Mouse (Mus musculus): Measurements from ENCODE around the gene Rapgef4. TPM values are rescaled to one million over a fixed set of nuclear protein-coding genes. Genes with fewer than 3 reads are reported as not detected.

Rapgef4 gene
- polyA plus RNA-seq, 1 experiment, result 8.1 TPM

DNA sequence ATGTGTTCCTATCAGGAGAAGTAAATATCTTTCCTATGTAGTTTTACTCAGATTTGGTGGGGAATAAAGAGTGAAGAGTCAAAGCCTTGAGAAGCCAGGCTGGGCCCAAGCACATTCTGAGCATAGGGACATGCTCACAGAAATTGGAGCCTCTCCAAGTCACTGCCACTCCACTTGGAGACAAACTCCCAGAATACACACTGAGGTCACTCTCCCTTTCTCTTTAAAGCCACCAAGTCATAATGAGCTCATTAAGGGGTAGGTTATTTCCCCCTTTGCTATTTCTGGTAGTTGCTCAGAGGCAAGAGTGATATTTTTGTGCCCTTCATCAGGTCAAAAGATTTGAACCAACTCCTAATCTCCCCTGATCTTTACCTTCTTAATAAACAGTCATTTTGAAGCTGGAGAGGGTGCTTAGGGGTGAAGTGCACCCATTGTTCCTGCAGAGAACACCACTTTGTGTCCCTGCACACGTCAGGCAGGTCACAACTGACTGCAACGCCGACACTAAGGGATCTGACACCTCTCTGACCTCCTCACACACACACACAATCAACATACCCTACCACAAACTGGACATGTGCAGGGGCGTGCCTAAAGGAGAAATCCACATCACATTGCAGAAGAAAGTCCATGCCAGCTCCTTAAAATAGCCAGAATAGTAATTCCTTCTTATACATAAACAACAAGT, 288.8 kb downstream of the Rapgef4 start:
- no peaks in the 10 kb centered on the region for H3K36me3 ChIP-seq (ENCODE audit: control insufficient read depth, insufficient read depth, low read length)
- no peak overlapping the region for H3K27ac ChIP-seq (ENCODE audit: control insufficient read depth, insufficient read depth, low read depth, low read length)
- no peak overlapping the region for H3K4me3 ChIP-seq (ENCODE audit: control insufficient read depth, low read depth, low read length)
- no peaks in the 10 kb centered on the region for H3K4me1 ChIP-seq (ENCODE audit: control insufficient read depth, insufficient read depth, low read length)
- no peak for TF ChIP-seq CTCF (IDR thresholded peaks at IDR 0.05; ENCODE audit: control insufficient read depth, insufficient read depth, insufficient replicate concordance, low read depth, low read length)
- TF ChIP-seq POLR2A (IDR thresholded peaks at IDR 0.05; ENCODE audit: control insufficient read depth, low read depth, low read length), result no peak
- no peaks in the 10 kb centered on the region for H3K27me3 ChIP-seq (ENCODE audit: control insufficient read depth, insufficient read depth, low read length)

GRCm38 (mm10) chr2:72278247-72278873, 297.3 kb downstream of the Rapgef4 start:
- Histone ChIP-seq H3K4me3 (ENCODE audit: control insufficient read depth, low read depth, low read length) (no peak overlapping the region), H3K27ac (ENCODE audit: control insufficient read depth, insufficient read depth, low read depth, low read length) (no peak overlapping the region), H3K27me3 (ENCODE audit: control insufficient read depth, insufficient read depth, low read length) (no peaks in the 10 kb centered on the region), H3K4me1 (ENCODE audit: control insufficient read depth, insufficient read depth, low read length) (peaks cover 5% of the 10 kb centered on the region; the same call in 1 of the 2 replicates), H3K36me3 (ENCODE audit: control insufficient read depth, insufficient read depth, low read length) (no peaks in the 10 kb centered on the region)
- no peak for TF ChIP-seq POLR2A (IDR thresholded peaks at IDR 0.05; ENCODE audit: control insufficient read depth, low read depth, low read length)
- no peak for TF ChIP-seq CTCF (IDR thresholded peaks at IDR 0.05; ENCODE audit: control insufficient read depth, insufficient read depth, insufficient replicate concordance, low read depth, low read length)

- no peaks in the 10 kb centered on the region for H3K27me3 ChIP-seq (ENCODE audit: control insufficient read depth, insufficient read depth, low read length)
- H3K36me3 ChIP-seq (ENCODE audit: control insufficient read depth, insufficient read depth, low read length), result no peaks in the 10 kb centered on the region
- H3K4me1 ChIP-seq (ENCODE audit: control insufficient read depth, insufficient read depth, low read length), result peaks cover 5% of the 10 kb centered on the region; the same call in 1 of the 2 replicates
- H3K27ac ChIP-seq (ENCODE audit: control insufficient read depth, insufficient read depth, low read depth, low read length), result no peak overlapping the region
- no peak overlapping the region for H3K4me3 ChIP-seq (ENCODE audit: control insufficient read depth, low read depth, low read length)
- TF ChIP-seq CTCF (IDR thresholded peaks at IDR 0.05; ENCODE audit: control insufficient read depth, insufficient read depth, insufficient replicate concordance, low read depth, low read length) (no peak), POLR2A (IDR thresholded peaks at IDR 0.05; ENCODE audit: control insufficient read depth, low read depth, low read length) (no peak)
Observed at GRCm38 (mm10) chr2:72280524-72280923, 299.5 kb downstream of the Rapgef4 start.

DNA sequence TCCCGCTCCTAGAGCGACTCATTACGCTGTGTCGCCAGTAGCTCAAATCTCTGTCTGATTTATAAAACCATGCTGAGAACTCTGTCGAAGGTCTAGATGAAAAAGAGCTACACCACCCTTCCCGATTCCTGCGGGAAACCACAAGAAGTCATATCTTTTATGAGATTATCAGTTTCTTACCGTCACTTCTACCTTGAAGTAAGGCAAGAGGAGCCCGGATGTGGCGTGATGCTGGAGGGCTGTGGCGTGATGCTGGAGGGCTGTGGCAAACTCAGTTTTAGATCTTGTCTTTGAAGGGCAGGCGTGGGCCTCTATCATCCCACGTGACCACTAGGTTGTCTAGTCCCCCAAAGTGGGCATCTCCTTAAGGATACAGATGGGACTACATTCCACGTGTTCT, 300.9 kb downstream of the Rapgef4 start:
- Histone ChIP-seq H3K27ac (ENCODE audit: control insufficient read depth, insufficient read depth, low read depth, low read length) (no peak overlapping the region), H3K4me3 (ENCODE audit: control insufficient read depth, low read depth, low read length) (peak overlapping the region; percentile 2; the same call in 1 of the 2 replicates), H3K4me1 (ENCODE audit: control insufficient read depth, insufficient read depth, low read length) (peaks cover 8% of the 10 kb centered on the region), H3K36me3 (ENCODE audit: control insufficient read depth, insufficient read depth, low read length) (no peaks in the 10 kb centered on the region), H3K27me3 (ENCODE audit: control insufficient read depth, insufficient read depth, low read length) (no peaks in the 10 kb centered on the region)
- TF ChIP-seq POLR2A (IDR thresholded peaks at IDR 0.05; ENCODE audit: control insufficient read depth, low read depth, low read length) (no peak), CTCF (IDR thresholded peaks at IDR 0.05; ENCODE audit: control insufficient read depth, insufficient read depth, insufficient replicate concordance, low read depth, low read length) (no peak)

- no peak for TF ChIP-seq CTCF (IDR thresholded peaks at IDR 0.05; ENCODE audit: control insufficient read depth, insufficient read depth, insufficient replicate concordance, low read depth, low read length)
- no peak for TF ChIP-seq POLR2A (IDR thresholded peaks at IDR 0.05; ENCODE audit: control insufficient read depth, low read depth, low read length)
- H3K27me3 ChIP-seq (ENCODE audit: control insufficient read depth, insufficient read depth, low read length), result no peaks in the 10 kb centered on the region
Observed at GRCm38 (mm10) chr2:72282733-72283132, 301.7 kb downstream of the Rapgef4 start.

DNA sequence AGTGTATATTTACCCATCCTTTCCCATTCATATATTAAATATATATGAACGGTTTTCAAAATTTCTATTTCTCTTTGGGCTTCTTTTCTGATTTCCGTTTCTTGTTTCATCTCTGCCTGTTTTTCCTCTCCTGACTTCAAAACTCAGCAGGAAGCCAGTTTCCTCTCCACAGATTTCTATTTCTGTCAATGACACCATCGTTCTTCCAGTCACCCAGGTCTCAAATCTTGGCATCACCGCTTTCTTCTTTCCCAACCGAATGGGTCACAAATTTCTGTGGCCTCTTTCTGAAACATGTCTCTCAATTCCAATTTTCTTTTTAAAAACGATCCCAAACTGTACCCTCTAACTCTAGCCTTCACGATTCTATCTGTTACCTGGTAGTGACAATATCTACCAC, 303.6 kb downstream of the Rapgef4 start:
- H3K36me3 ChIP-seq (ENCODE audit: control insufficient read depth, insufficient read depth, low read length), result no peaks in the 10 kb centered on the region
- TF ChIP-seq POLR2A (IDR thresholded peaks at IDR 0.05; ENCODE audit: control insufficient read depth, low read depth, low read length) (no peak), CTCF (IDR thresholded peaks at IDR 0.05; ENCODE audit: control insufficient read depth, insufficient read depth, insufficient replicate concordance, low read depth, low read length) (no peak)
- no peak overlapping the region for H3K27ac ChIP-seq (ENCODE audit: control insufficient read depth, insufficient read depth, low read depth, low read length)

More at GRCm38 (mm10) chr2:72282733-72283132, 301.7 kb downstream of the Rapgef4 start:
- Histone ChIP-seq H3K27ac (ENCODE audit: control insufficient read depth, insufficient read depth, low read depth, low read length) (no peak overlapping the region), H3K36me3 (ENCODE audit: control insufficient read depth, insufficient read depth, low read length) (no peaks in the 10 kb centered on the region), H3K4me1 (ENCODE audit: control insufficient read depth, insufficient read depth, low read length) (peaks cover 8% of the 10 kb centered on the region), H3K4me3 (ENCODE audit: control insufficient read depth, low read depth, low read length) (no peak overlapping the region)

GRCm38 (mm10) chr2:72285256-72285887, 304.3 kb downstream of the Rapgef4 start, which contains the start of gene Map3k20:
Map3k20 (plus strand) TSS chr2:72285637.
- Histone ChIP-seq H3K36me3 (ENCODE audit: control insufficient read depth, insufficient read depth, low read length) (no peaks in the 10 kb centered on the region), H3K27me3 (ENCODE audit: control insufficient read depth, insufficient read depth, low read length) (no peaks in the 10 kb centered on the region), H3K4me3 (ENCODE audit: control insufficient read depth, low read depth, low read length) (peak within 1 kb of the TSS; percentile 90), H3K27ac (ENCODE audit: control insufficient read depth, insufficient read depth, low read depth, low read length) (peak within 1 kb of the TSS; percentile 54), H3K4me1 (ENCODE audit: control insufficient read depth, insufficient read depth, low read length) (peaks cover 8% of the 10 kb centered on the region)
- TF ChIP-seq POLR2A (IDR thresholded peaks at IDR 0.05; ENCODE audit: control insufficient read depth, low read depth, low read length), result peak; percentile 31; the same call in 1 of the 2 replicates
- no peak for TF ChIP-seq CTCF (IDR thresholded peaks at IDR 0.05; ENCODE audit: control insufficient read depth, insufficient read depth, insufficient replicate concordance, low read depth, low read length)

More for the DNA sequence above, 303.6 kb downstream of the Rapgef4 start:
- Histone ChIP-seq H3K4me3 (ENCODE audit: control insufficient read depth, low read depth, low read length) (no peak overlapping the region), H3K27me3 (ENCODE audit: control insufficient read depth, insufficient read depth, low read length) (no peaks in the 10 kb centered on the region), H3K4me1 (ENCODE audit: control insufficient read depth, insufficient read depth, low read length) (peaks cover 8% of the 10 kb centered on the region)
